Mouse (Mus musculus): ENCODE measurements around the gene Nob1.

The Nob1 gene

GRCm38 (mm10) chr8:107435962-107436831, 11.3 kb upstream of the Nob1 start, which contains the start of gene Wwp2:
Wwp2 (plus strand) TSS chr8:107436365.
- DNase-seq (ENCODE audit: low spot score in 2 of 2) = peak; percentile 70 to 74

GRCm38 (mm10) chr8:107435421-107435961, 10.6 kb upstream of the Nob1 start:
- DNase-seq (ENCODE audit: low spot score in 2 of 2) = no peak

- no peak for DNase-seq (ENCODE audit: low spot score in 2 of 2)
These were observed 6.0 kb upstream of the Nob1 start for GRCm38 (mm10) chr8:107430821-107431220.

- DNase-seq (ENCODE audit: low spot score in 2 of 2) = no peak
These were observed 363 bp upstream of the Nob1 start for GRCm38 (mm10) chr8:107425230-107425597.

GRCm38 (mm10) chr8:107424176-107424575, 675 bp downstream of the Nob1 start:
- DNase-seq (ENCODE audit: low spot score in 2 of 2) = no peak

- DNase-seq (ENCODE audit: low spot score in 2 of 2) = no peak
These were observed 7.8 kb downstream of the Nob1 start for GRCm38 (mm10) chr8:107417001-107417400.

GRCm38 (mm10) chr8:107413881-107414280, 11.0 kb downstream of the Nob1 start:
- no peak for DNase-seq (ENCODE audit: low spot score in 2 of 2)

- DNase-seq (ENCODE audit: low spot score in 2 of 2) = no peak
These were observed 12.3 kb downstream of the Nob1 start for GRCm38 (mm10) chr8:107412552-107412951.

GRCm38 (mm10) chr8:107411391-107411790, 13.5 kb downstream of the Nob1 start:
- DNase-seq (ENCODE audit: low spot score in 2 of 2) = no peak

GRCm38 (mm10) chr8:107405935-107406334, 18.9 kb downstream of the Nob1 start:
- DNase-seq (ENCODE audit: low spot score in 2 of 2) = no peak

GRCm38 (mm10) chr8:107404057-107404456, 20.8 kb downstream of the Nob1 start:
- DNase-seq (ENCODE audit: low spot score in 2 of 2) = no peak

GRCm38 (mm10) chr8:107403038-107403781, 21.6 kb downstream of the Nob1 start, which contains the start of gene Nqo1:
Nqo1 (minus strand) TSS chr8:107403206.
- DNase-seq (ENCODE audit: low spot score in 2 of 2) = peak; percentile 83 to 84

GRCm38 (mm10) chr8:107401866-107402265, 23.0 kb downstream of the Nob1 start:
- no peak for DNase-seq (ENCODE audit: low spot score in 2 of 2)

GRCm38 (mm10) chr8:107399495-107399894, 25.4 kb downstream of the Nob1 start:
- DNase-seq (ENCODE audit: low spot score in 2 of 2) = no peak

GRCm38 (mm10) chr8:107397665-107398064, 27.2 kb downstream of the Nob1 start:
- no peak for DNase-seq (ENCODE audit: low spot score in 2 of 2)

- no peak for DNase-seq (ENCODE audit: low spot score in 2 of 2)
These were observed 28.7 kb downstream of the Nob1 start for GRCm38 (mm10) chr8:107396106-107396670.

GRCm38 (mm10) chr8:107395397-107395796, 29.5 kb downstream of the Nob1 start:
- DNase-seq (ENCODE audit: low spot score in 2 of 2) = no peak

- no peak for DNase-seq (ENCODE audit: low spot score in 2 of 2)
These were observed 33.7 kb downstream of the Nob1 start for GRCm38 (mm10) chr8:107391136-107391516.

- DNase-seq (ENCODE audit: low spot score in 2 of 2) = no peak
These were observed 34.2 kb downstream of the Nob1 start for GRCm38 (mm10) chr8:107390476-107391135.

GRCm38 (mm10) chr8:107389557-107389956, 35.3 kb downstream of the Nob1 start:
- peak in 1 of 2 experiments; percentile 53 for DNase-seq (ENCODE audit: low spot score in 2 of 2)

GRCm38 (mm10) chr8:107387861-107388260, 37.0 kb downstream of the Nob1 start:
- no peak for DNase-seq (ENCODE audit: low spot score in 2 of 2)

GRCm38 (mm10) chr8:107386642-107387041, 38.2 kb downstream of the Nob1 start:
- DNase-seq (ENCODE audit: low spot score in 2 of 2) = no peak

Data from urinary bladder, postnatal 4 days (tissue).